Comparison of ENCODE assay signal across 8 mouse cellular contexts in the genomic region with DNA sequence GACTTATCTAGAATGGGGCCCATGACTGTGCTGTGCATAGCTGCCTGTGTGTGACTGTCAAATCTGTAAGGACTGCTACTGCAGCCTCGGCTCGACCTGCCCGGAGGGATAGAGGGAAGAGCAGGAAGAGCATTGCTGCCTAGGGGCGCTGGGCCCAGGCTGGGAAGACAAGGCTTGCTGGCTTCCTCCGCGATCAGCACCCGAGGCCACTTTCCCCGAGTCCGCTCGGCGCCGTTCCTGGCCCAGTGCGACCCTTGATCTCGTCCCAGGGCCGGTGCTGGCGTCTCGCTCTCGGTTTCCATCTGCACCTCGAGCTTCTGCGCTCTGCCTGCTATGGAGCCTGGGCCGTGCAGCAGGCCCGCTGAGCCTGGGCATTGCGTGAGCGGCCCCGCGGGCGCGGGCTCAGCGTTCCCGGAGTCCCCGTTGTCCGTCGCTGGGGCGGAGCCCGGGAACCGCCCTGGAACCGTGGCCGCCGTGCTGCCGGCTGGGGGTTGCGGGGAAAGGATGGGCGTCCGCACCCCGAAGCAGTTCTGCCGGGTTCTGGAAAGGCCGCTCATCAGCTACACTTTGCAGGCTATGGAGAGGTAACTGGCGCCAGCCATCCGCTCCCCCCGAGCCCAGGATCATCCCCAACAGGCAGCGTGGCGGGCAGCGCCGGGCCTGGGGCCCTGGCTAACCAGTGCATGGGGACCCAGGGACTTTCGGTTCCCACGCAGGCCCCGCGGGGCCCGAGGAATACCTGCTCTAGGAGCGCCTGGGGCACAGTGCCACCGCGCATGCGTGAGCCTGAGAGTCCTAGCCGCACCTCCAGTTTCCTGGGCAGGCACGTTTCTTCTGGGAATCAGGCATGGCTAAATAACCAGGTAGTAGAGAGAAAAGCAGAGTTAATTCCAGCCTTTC. TPM values are rescaled to one million over a fixed set of nuclear protein-coding genes. Genes with fewer than 3 reads are reported as not detected.
DNase-seq lines count a peak whose midpoint lies in the region; ATAC-seq and TF ChIP-seq lines count a peak whose summit lies in the region.

A gene (plus strand): TSS at position 10 of the 900 bp plus-strand sequence.
A gene (minus strand): TSS at position 741 of the 900 bp plus-strand sequence.

- peaks cover 6% of the 10 kb centered on the region; the same call in 1 of the 2 replicates for H3K4me1 ChIP-seq in cerebellum, adult 2 months (ENCODE audit: control insufficient read depth, insufficient read depth, low read length)
- H3K4me1 ChIP-seq in hindbrain, embryonic 10.5 days (replicated peaks): peaks cover 30% of the 10 kb centered on the region
- peaks cover 14% of the 10 kb centered on the region for H3K4me1 ChIP-seq in lung, embryonic 15.5 days
- 0 out of 2 replicates have a peak, but pooled peaks cover 3% of the 10 kb centered on the region for H3K4me1 ChIP-seq in olfactory bulb, adult 2 months (ENCODE audit: control insufficient read depth, insufficient read depth, low read length)

- H3K27ac ChIP-seq in cerebellum, adult 2 months (ENCODE audit: insufficient read depth, low read length): peak within 1 kb of the TSS; percentile 73
- H3K27ac ChIP-seq in hindbrain, embryonic 10.5 days: peak within 1 kb of the TSS; percentile 97
- H3K27ac ChIP-seq in lung, embryonic 15.5 days: peak within 1 kb of the TSS; percentile 93
- H3K27ac ChIP-seq in olfactory bulb, adult 2 months (ENCODE audit: insufficient read depth, low read depth, low read length): peak within 1 kb of the TSS; percentile 93

- peak within 1 kb of the TSS; percentile 85 for H3K9ac ChIP-seq in lung, embryonic 15.5 days

- H3K9me3 ChIP-seq in hindbrain, embryonic 10.5 days: no peaks in the 10 kb centered on the region
- H3K9me3 ChIP-seq in lung, embryonic 15.5 days: no peaks in the 10 kb centered on the region

- H3K36me3 ChIP-seq in hindbrain, embryonic 10.5 days: no peaks in the 10 kb centered on the region
- H3K36me3 ChIP-seq in lung, embryonic 15.5 days: no peaks in the 10 kb centered on the region

- TF ChIP-seq CTCF in cerebellum, adult 2 months (IDR thresholded peaks at IDR 0.05; ENCODE audit: borderline replicate concordance, insufficient read depth, low read depth, low read length): no peak
- no peak for TF ChIP-seq CTCF in olfactory bulb, adult 2 months (IDR thresholded peaks at IDR 0.05; ENCODE audit: insufficient read depth, low read depth, low read length)

- ATAC-seq in frontal cortex, adult (ENCODE audit: low TSS enrichment): peak; percentile 88
- peak; percentile 90 for ATAC-seq in lung, embryonic 15.5 days (ENCODE audit: borderline replicate concordance, extremely low read depth, low FRiP score, low TSS enrichment)

- DNase-seq in MN1 (ENCODE audit: low spot score): peak; percentile 92
- DNase-seq in cerebellum, adult 2 months: peak; percentile 94 to 95
- DNase-seq in hindbrain, embryonic 10.5 days (ENCODE audit: low spot score): peak; percentile 83
- DNase-seq in layer of hippocampus, adult 9-10 months (ENCODE audit: low spot score): peak; percentile 54
- peak; percentile 60 to 66 for DNase-seq in thymus, adult 18-20 months

- TF ChIP-seq POLR2A in cerebellum, adult 2 months (IDR thresholded peaks at IDR 0.05; ENCODE audit: borderline replicate concordance, insufficient read depth, low read length): peak; percentile 66; the same call in 1 of the 2 replicates
- TF ChIP-seq POLR2A in olfactory bulb, adult 2 months (IDR thresholded peaks at IDR 0.05; ENCODE audit: insufficient read depth, low read depth, low read length): peak; percentile 77

- no peaks in the 10 kb centered on the region for H3K27me3 ChIP-seq in cerebellum, adult 2 months (ENCODE audit: control insufficient read depth, insufficient read depth, low read length)
- H3K27me3 ChIP-seq in hindbrain, embryonic 10.5 days (ENCODE audit: insufficient read depth, poor library complexity, severe bottlenecking): no peaks in the 10 kb centered on the region
- H3K27me3 ChIP-seq in lung, embryonic 15.5 days: no peaks in the 10 kb centered on the region

- peak within 1 kb of the TSS; percentile 55 for H3K4me3 ChIP-seq in cerebellum, adult 2 months (replicated peaks; ENCODE audit: insufficient read depth, low read depth, low read length)
- peak within 1 kb of the TSS; percentile 71 for H3K4me3 ChIP-seq in hindbrain, embryonic 10.5 days
- H3K4me3 ChIP-seq in lung, embryonic 15.5 days: peak within 1 kb of the TSS; percentile 70
- H3K4me3 ChIP-seq in olfactory bulb, adult 2 months (ENCODE audit: insufficient read depth, low read depth, low read length): peak within 1 kb of the TSS; percentile 61

- WGBS in cerebellum, adult 2 months: under 1% methylated on average over 64 of the region's 64 CpGs
- WGBS in hindbrain, embryonic 10.5 days: under 1% methylated on average over 64 of the region's 64 CpGs
- WGBS in lung, embryonic 15.5 days: under 1% methylated on average over 64 of the region's 64 CpGs
- WGBS in olfactory bulb, adult 2 months: 1% methylated on average over 64 of the region's 64 CpGs

- H3K4me2 ChIP-seq in lung, embryonic 15.5 days: peak within 1 kb of the TSS; percentile 75

RNA-seq across cellular contexts. Expression of the first gene that starts in this region (rescaled TPM):
- 6.6 and 7.3 TPM in 2 replicates for polyA plus RNA-seq in cerebellum, adult 2 months (2012; rRNA removed)
- 9.0 and 9.9 TPM in 2 replicates for polyA plus RNA-seq in hindbrain, embryonic 10.5 days (2016; fragmentation: Nextera tagmentation; extraction: Ambion mirVana)
- 14.8 and 16.4 TPM in 2 replicates for polyA plus RNA-seq in lung, embryonic 15.5 days (2015; fragmentation: Nextera tagmentation; extraction: Ambion mirVana)
- not detected in 2 replicates for polyA plus RNA-seq in olfactory bulb, adult 2 months (2012; ENCODE audit: insufficient read depth, insufficient read length, low replicate concordance, missing spikeins)

RNA-seq across cellular contexts. Expression of the second gene that starts in this region (rescaled TPM):
- polyA plus RNA-seq in cerebellum, adult 2 months (2012; rRNA removed): 0.54 and 0.59 TPM in 2 replicates
- 0.93 and 1.3 TPM in 2 replicates for polyA plus RNA-seq in hindbrain, embryonic 10.5 days (2016; fragmentation: Nextera tagmentation; extraction: Ambion mirVana)
- polyA plus RNA-seq in lung, embryonic 15.5 days (2015; fragmentation: Nextera tagmentation; extraction: Ambion mirVana): 1.5 and 2.3 TPM in 2 replicates
- polyA plus RNA-seq in olfactory bulb, adult 2 months (2012; ENCODE audit: insufficient read depth, insufficient read length, low replicate concordance, missing spikeins): not detected in 2 replicates

Comparison
In these comparisons a context has a peak if more than half of its experiments do, and no peak if none do; other contexts are left out.
1. Peak in every context shown above with its lines: DNase-seq, ATAC-seq, H3K4me3 ChIP-seq and H3K27ac ChIP-seq.